Mouse (Mus musculus) cortical plate, adult 2 months (tissue): ENCODE data around the gene Fam50b.

ENCODE experiments used
- CTCF ChIP-seq: fragments of 200-500 bp; IDR thresholded peaks from 2 replicates; pipeline ENCODE4 v1.5.1; 2011; ENCODE audit warnings: mild to moderate bottlenecking, control low read depth, low read length; ENCODE audit not compliant: insufficient read depth; ENCODE audit errors: extremely low read depth
- POLR2A ChIP-seq: fragments of 200-500 bp; IDR thresholded peaks from 2 replicates; pipeline ENCODE4 v1.6.1; 2011; ENCODE audit warnings: mild to moderate bottlenecking, low read length, control low read depth; ENCODE audit not compliant: insufficient read depth; ENCODE audit errors: extremely low read depth

GRCm38 (mm10) chr13:34789176-34789818, 54.6 kb downstream of the Fam50b start:
- TF ChIP-seq CTCF, result no peak
- no peak for TF ChIP-seq POLR2A
